Mouse (Mus musculus) heart, adult 2 months (tissue): ENCODE results near the gene Gtf3c5.

Source experiments
- CTCF ChIP-seq: fragments of 200-600 bp; IDR thresholded peaks from 2 replicates; pipeline ENCODE4 v1.8.1; 2022; ENCODE audit warnings: antibody characterized with exemption, mild to moderate bottlenecking, moderate library complexity
- EP300 ChIP-seq: fragments of 200-500 bp; IDR thresholded peaks from 2 replicates; pipeline ENCODE4 v1.6.1; 2011; ENCODE audit warnings: low read depth, low read length, control low read depth; ENCODE audit not compliant: insufficient read depth
- POLR2A ChIP-seq: fragments of 200-500 bp; IDR thresholded peaks from 2 replicates; pipeline ENCODE4 v1.6.1; 2011; ENCODE audit warnings: mild to moderate bottlenecking, low read depth, low read length, control low read depth; ENCODE audit not compliant: insufficient read depth

DNA sequence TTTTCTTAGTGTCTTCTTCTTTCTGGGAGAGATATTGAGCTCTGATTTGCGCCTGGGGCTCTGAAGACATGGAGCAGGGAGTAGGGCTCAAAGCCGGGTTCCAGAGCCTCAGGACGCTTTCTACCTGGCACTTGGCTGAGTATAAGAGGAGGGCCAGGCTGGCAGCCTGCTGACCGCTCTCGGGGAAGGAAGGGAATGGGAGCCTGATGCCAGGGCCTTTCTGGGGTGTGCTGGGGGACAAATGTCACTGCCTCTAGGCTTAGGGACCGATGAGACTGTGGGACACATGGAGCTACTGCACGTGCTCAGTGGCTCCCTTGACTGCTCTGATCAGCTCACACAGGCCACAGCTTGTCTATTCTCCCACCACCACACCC lies 55.2 kb downstream of the Gtf3c5 start:
- TF ChIP-seq CTCF (no peak), EP300 (no peak), POLR2A (no peak)
